Mouse (Mus musculus) common myeloid progenitor, adult 5-6 weeks (primary cell): ENCODE data around the gene Thumpd2. TPM values are rescaled to one million over a fixed set of nuclear protein-coding genes. Genes with fewer than 3 reads are reported as not detected.

Experiments
- ATAC-seq: replicated peaks from 2 replicates; pipeline ENCODE4 v1.8.0; 2016; ENCODE audit warnings: low read depth, mild to moderate bottlenecking, moderate TSS enrichment, inconsistent platforms; ENCODE audit not compliant: poor library complexity, severe bottlenecking
- total RNA-seq: library from RNA; stranded (forward); fragments of 200-1000, 187-1606 nt; gene quantifications from 2 replicates; pipeline ENCODE4 v1.2.3, GENCODE M21; 2017

Gene Thumpd2
- total RNA-seq, 1 experiment from 2014 or later: 20.4 TPM

GRCm38 (mm10) chr17:81038707-81039408, 26.0 kb downstream of the Thumpd2 start:
- no peak for ATAC-seq

- no peak for ATAC-seq
Observed at GRCm38 (mm10) chr17:81035354-81035753, 29.5 kb downstream of the Thumpd2 start.

- ATAC-seq: no peak
Observed at GRCm38 (mm10) chr17:81032957-81033356, 31.9 kb downstream of the Thumpd2 start.

GRCm38 (mm10) chr17:81031830-81032442, 32.9 kb downstream of the Thumpd2 start:
- peak; percentile 80 for ATAC-seq

- no peak for ATAC-seq
Observed at GRCm38 (mm10) chr17:81027331-81027730, 37.6 kb downstream of the Thumpd2 start.

GRCm38 (mm10) chr17:81017132-81017531, 47.8 kb downstream of the Thumpd2 start:
- no peak for ATAC-seq

- peak; percentile 96 for ATAC-seq
Observed at GRCm38 (mm10) chr17:81015814-81016447, 49.0 kb downstream of the Thumpd2 start.

- no peak for ATAC-seq
Observed at GRCm38 (mm10) chr17:81010844-81011685, 53.8 kb downstream of the Thumpd2 start.

GRCm38 (mm10) chr17:81010199-81010598, 54.7 kb downstream of the Thumpd2 start:
- ATAC-seq: no peak

- ATAC-seq: no peak
Observed at GRCm38 (mm10) chr17:81009112-81009511, 55.8 kb downstream of the Thumpd2 start.

- no peak for ATAC-seq
Observed at GRCm38 (mm10) chr17:81005292-81005691, 59.6 kb downstream of the Thumpd2 start.

- ATAC-seq: no peak
Observed at GRCm38 (mm10) chr17:81004454-81004853, 60.4 kb downstream of the Thumpd2 start.

- ATAC-seq: no peak
Observed at GRCm38 (mm10) chr17:81002130-81002529, 62.8 kb downstream of the Thumpd2 start.

GRCm38 (mm10) chr17:81001647-81002046, 63.2 kb downstream of the Thumpd2 start:
- no peak for ATAC-seq

GRCm38 (mm10) chr17:81001010-81001409, 63.9 kb downstream of the Thumpd2 start:
- no peak for ATAC-seq

- no peak for ATAC-seq
Observed at GRCm38 (mm10) chr17:80998958-80999357, 65.9 kb downstream of the Thumpd2 start.

- peak; percentile 78 for ATAC-seq
Observed at GRCm38 (mm10) chr17:80997226-80997625, 67.7 kb downstream of the Thumpd2 start.

- no peak for ATAC-seq
Observed at GRCm38 (mm10) chr17:80991535-80992127, 73.3 kb downstream of the Thumpd2 start.

- no peak for ATAC-seq
Observed at GRCm38 (mm10) chr17:80982976-80983375, 81.9 kb downstream of the Thumpd2 start.

GRCm38 (mm10) chr17:80982412-80982787, 82.5 kb downstream of the Thumpd2 start:
- peak; percentile 92 for ATAC-seq
